ENCODE assay signal across 8 mouse cellular contexts in genomic region chr3:137919398-137919797, GRCm38 (mm10). TPM values are rescaled to one million over a fixed set of nuclear protein-coding genes. Genes with fewer than 3 reads are reported as not detected.
DNase-seq lines count a peak whose midpoint lies in the region; ATAC-seq and TF ChIP-seq lines count a peak whose summit lies in the region.

No protein-coding gene starts in this region.

- H3K79me2 ChIP-seq in C2C12 (ENCODE audit: control insufficient read depth, insufficient read depth): peaks cover 19% of the 10 kb centered on the region

- H3K4me3 ChIP-seq in heart, embryonic 11.5 days (ENCODE audit: low read depth, low read length): peak overlapping the region; percentile 70
- H3K4me3 ChIP-seq in C2C12 (ENCODE audit: insufficient read depth, poor library complexity, severe bottlenecking): peak overlapping the region; percentile 96
- peak overlapping the region; percentile 93 for H3K4me3 ChIP-seq in forebrain, embryonic 13.5 days
- peak overlapping the region; percentile 97 for H3K4me3 ChIP-seq in liver, embryonic 13.5 days (replicated peaks)

- H3K9me3 ChIP-seq in heart, embryonic 11.5 days (replicated peaks; ENCODE audit: control insufficient read depth, low read length): no peaks in the 10 kb centered on the region
- H3K9me3 ChIP-seq in forebrain, embryonic 13.5 days (replicated peaks): no peaks in the 10 kb centered on the region
- H3K9me3 ChIP-seq in liver, embryonic 13.5 days (replicated peaks): no peaks in the 10 kb centered on the region

- 92% methylated on average over 7 of the region's 7 CpGs for WGBS in heart, embryonic 11.5 days (ENCODE audit: insufficient replicate concordance)
- WGBS in forebrain, embryonic 13.5 days: 94% methylated on average over 7 of the region's 7 CpGs
- WGBS in liver, embryonic 13.5 days (ENCODE audit: insufficient replicate concordance): 86% methylated on average over 7 of the region's 7 CpGs

- no peak for ATAC-seq in heart, embryonic 11.5 days (replicated peaks; ENCODE audit: insufficient number of reproducible peaks, low FRiP score, low TSS enrichment)
- no peak for ATAC-seq in forebrain, embryonic 13.5 days
- ATAC-seq in liver, embryonic 13.5 days (ENCODE audit: low read depth): no peak

- H3ac ChIP-seq in C2C12 (ENCODE audit: control insufficient read depth, insufficient read length, low read depth): no peak overlapping the region

- TF ChIP-seq CTCF in C2C12 (IDR thresholded peaks at IDR 0.05; ENCODE audit: control insufficient read depth, insufficient read depth, insufficient read length): no peak

- peak overlapping the region; percentile 80 for H3K9ac ChIP-seq in heart, embryonic 11.5 days (ENCODE audit: low read depth, low read length)
- H3K9ac ChIP-seq in forebrain, embryonic 13.5 days: peak overlapping the region; percentile 88
- peak overlapping the region; percentile 94 for H3K9ac ChIP-seq in liver, embryonic 13.5 days

- H3K27me3 ChIP-seq in heart, embryonic 11.5 days (ENCODE audit: control insufficient read depth, insufficient read depth, low read length): no peaks in the 10 kb centered on the region
- H3K27me3 ChIP-seq in C2C12 (ENCODE audit: control insufficient read depth, insufficient read depth, insufficient read length): no peaks in the 10 kb centered on the region
- H3K27me3 ChIP-seq in forebrain, embryonic 13.5 days: no peaks in the 10 kb centered on the region
- no peaks in the 10 kb centered on the region for H3K27me3 ChIP-seq in liver, embryonic 13.5 days

- H3K36me3 ChIP-seq in heart, embryonic 11.5 days (ENCODE audit: control insufficient read depth, insufficient read depth, low read length): 0 out of 2 replicates have a peak, but pooled peaks cover 2% of the 10 kb centered on the region
- H3K36me3 ChIP-seq in C2C12 (ENCODE audit: control insufficient read depth, insufficient read depth): peaks cover 15% of the 10 kb centered on the region
- peaks cover 23% of the 10 kb centered on the region for H3K36me3 ChIP-seq in forebrain, embryonic 13.5 days (ENCODE audit: poor library complexity, severe bottlenecking)
- peaks cover 26% of the 10 kb centered on the region for H3K36me3 ChIP-seq in liver, embryonic 13.5 days

- DNase-seq in heart, adult 18-20 months: no peak
- no peak for DNase-seq in liver, embryonic 13.5 days
- DNase-seq in embryo, embryonic 11 days: no peak
- DNase-seq in left cerebral cortex, adult 11 months (ENCODE audit: low spot score): no peak
- no peak for DNase-seq in layer of hippocampus, adult 8-10 months (ENCODE audit: low spot score in 2 of 2)

- peak overlapping the region; percentile 82 for H3K4me2 ChIP-seq in heart, embryonic 11.5 days
- H3K4me2 ChIP-seq in forebrain, embryonic 13.5 days: peak overlapping the region; percentile 81
- peak overlapping the region; percentile 83 for H3K4me2 ChIP-seq in liver, embryonic 13.5 days

- peaks cover 11% of the 10 kb centered on the region for H3K4me1 ChIP-seq in heart, embryonic 11.5 days (ENCODE audit: control insufficient read depth, insufficient read depth, low read length)
- H3K4me1 ChIP-seq in forebrain, embryonic 13.5 days: peaks cover 19% of the 10 kb centered on the region
- H3K4me1 ChIP-seq in liver, embryonic 13.5 days (replicated peaks): peaks cover 30% of the 10 kb centered on the region

- H3K27ac ChIP-seq in heart, embryonic 11.5 days (ENCODE audit: low read depth, low read length): no peak overlapping the region
- H3K27ac ChIP-seq in forebrain, embryonic 13.5 days: no peak overlapping the region
- no peak overlapping the region for H3K27ac ChIP-seq in liver, embryonic 13.5 days

- H3K79me3 ChIP-seq in C2C12 (ENCODE audit: low read depth): peaks cover 11% of the 10 kb centered on the region

TF ChIP-seq in C2C12, 6 proteins besides CTCF, POLR2A, EP300 and RAD21:
- TF ChIP-seq CEBPB (IDR thresholded peaks at IDR 0.05; ENCODE audit: low read depth): no peak
- no peak for TF ChIP-seq MYOD1 (IDR thresholded peaks at IDR 0.05; ENCODE audit: control insufficient read depth, insufficient read length, low read depth)
- TF ChIP-seq FOSL1 (IDR thresholded peaks at IDR 0.05; ENCODE audit: insufficient read depth, low read length, poor library complexity, severe bottlenecking): no peak
- TF ChIP-seq USF1 (IDR thresholded peaks at IDR 0.05; ENCODE audit: low read depth): no peak
- no peak for TF ChIP-seq MAX (IDR thresholded peaks at IDR 0.05)
- no peak for TF ChIP-seq MYOG (IDR thresholded peaks at IDR 0.05; ENCODE audit: control insufficient read depth, extremely low read depth, insufficient read length)

RNA-seq across cellular contexts. Expression of gene Lamtor3, which starts 1.1 kb away (rescaled TPM):
- 97.0 and 97.2 TPM in 2 replicates for polyA plus RNA-seq in heart, embryonic 11.5 days (2014; fragmentation: Nextera tagmentation; extraction: Ambion mirVana)
- 10 to 100 TPM; 93.5 to 93.8 TPM for total RNA-seq in heart, adult 18-20 months (2021)
- polyA plus RNA-seq in C2C12 (2012; fragmentation: generic; extraction: Trizol): 39.1 TPM
- 126 and 129 TPM in 2 replicates for polyA plus RNA-seq in forebrain, embryonic 13.5 days (2015; fragmentation: Nextera tagmentation; extraction: Ambion mirVana)
- polyA plus RNA-seq in liver, embryonic 13.5 days (2015; fragmentation: Nextera tagmentation; extraction: Ambion mirVana): 65.6 and 78.3 TPM in 2 replicates
- total RNA-seq in layer of hippocampus, adult 8-10 months (2022): 10 to 100 TPM; 60.2 to 72.0 (median 65.2) TPM

RNA-seq across cellular contexts. Expression of gene Dnajb14, which starts 51.9 kb away (rescaled TPM):
- polyA plus RNA-seq in heart, embryonic 11.5 days (2014; fragmentation: Nextera tagmentation; extraction: Ambion mirVana): 12.7 and 17.2 TPM in 2 replicates
- 10 to 100 TPM; 11.5 to 12.4 TPM for total RNA-seq in heart, adult 18-20 months (2021)
- 1.8 TPM for polyA plus RNA-seq in C2C12 (2012; fragmentation: generic; extraction: Trizol)
- 6.3 and 7.3 TPM in 2 replicates for polyA plus RNA-seq in forebrain, embryonic 13.5 days (2015; fragmentation: Nextera tagmentation; extraction: Ambion mirVana)
- 5.7 and 6.0 TPM in 2 replicates for polyA plus RNA-seq in liver, embryonic 13.5 days (2015; fragmentation: Nextera tagmentation; extraction: Ambion mirVana)
- 10 to 100 TPM; 52.0 to 55.0 (median 53.3) TPM for total RNA-seq in layer of hippocampus, adult 8-10 months (2022)

RNA-seq across cellular contexts. Expression of gene H2afz, which starts 55.1 kb away (rescaled TPM):
- polyA plus RNA-seq in heart, embryonic 11.5 days (2014; fragmentation: Nextera tagmentation; extraction: Ambion mirVana): 1,327 and 1,370 TPM in 2 replicates
- 10 to 100 TPM; 61.7 to 65.4 TPM for total RNA-seq in heart, adult 18-20 months (2021)
- polyA plus RNA-seq in C2C12 (2012; fragmentation: generic; extraction: Trizol): 2,637 TPM
- polyA plus RNA-seq in forebrain, embryonic 13.5 days (2015; fragmentation: Nextera tagmentation; extraction: Ambion mirVana): 2,450 and 2,763 TPM in 2 replicates
- 1,513 and 1,730 TPM in 2 replicates for polyA plus RNA-seq in liver, embryonic 13.5 days (2015; fragmentation: Nextera tagmentation; extraction: Ambion mirVana)
- total RNA-seq in layer of hippocampus, adult 8-10 months (2022): 100 to 1,000 TPM; 138 to 151 (median 148) TPM
